Mouse (Mus musculus) G1E (cell line): ENCODE data around the gene Golga5. TPM values are rescaled to one million over a fixed set of nuclear protein-coding genes. Genes with fewer than 3 reads are reported as not detected.
"Not testable (repeated sequence)": the region's sequence is repeated elsewhere in the genome, so short reads cannot be mapped to it uniquely, and the experiment has no call there.

Experiments used
- ATAC-seq: 2 replicates; pipeline ENCODE4 v1.8.0; 2016; ENCODE audit warnings: mild to moderate bottlenecking; ENCODE audit not compliant: insufficient number of reproducible peaks, poor library complexity, low FRiP score, severe bottlenecking; ENCODE audit errors: extremely low read depth
- DNase-seq: peaks from one replicate; pipeline ENCODE4 v3.0.0; 2012; ENCODE audit warnings: low spot score
- H3K27me3 ChIP-seq: 2 replicates; pipeline ENCODE4 v1.6.1; 2012; ENCODE audit warnings: mild to moderate bottlenecking, low read length, inconsistent platforms; ENCODE audit not compliant: insufficient read depth
- H3K36me3 ChIP-seq: replicated peaks from 2 replicates; pipeline ENCODE3; 2012; ENCODE audit warnings: mild to moderate bottlenecking, inconsistent platforms
- H3K4me1 ChIP-seq: 2 replicates; pipeline ENCODE4 v1.6.1; 2012; ENCODE audit warnings: low read depth, low read length, inconsistent platforms, mixed read lengths; ENCODE audit not compliant: insufficient read depth
- H3K4me3 ChIP-seq: 2 replicates; pipeline ENCODE4 v1.5.1; 2012; ENCODE audit warnings: low read depth, mild to moderate bottlenecking, inconsistent platforms, low read length, moderate library complexity, mixed read lengths
- H3K9me3 ChIP-seq: replicated peaks from 2 replicates; pipeline ENCODE4 v1.6.1; 2012; ENCODE audit warnings: inconsistent platforms
- CTCF ChIP-seq: IDR thresholded peaks from 2 replicates; pipeline ENCODE4 v1.5.1; 2012; ENCODE audit warnings: low read depth, low read length, inconsistent platforms, mixed read lengths
- GATA1 ChIP-seq: IDR thresholded peaks from 2 replicates; pipeline ENCODE4 v1.6.1; 2012; ENCODE audit warnings: borderline replicate concordance, low read length, inconsistent platforms, mixed read lengths
- GATA2 ChIP-seq: IDR thresholded peaks from 2 replicates; pipeline ENCODE4 v1.6.1; 2012; ENCODE audit warnings: low read depth, low read length, inconsistent platforms, borderline replicate concordance
- POLR2AphosphoS5 ChIP-seq: IDR thresholded peaks from 2 replicates; pipeline ENCODE4 v1.6.1; 2012; ENCODE audit warnings: low read depth, low read length, inconsistent platforms; ENCODE audit not compliant: insufficient replicate concordance
- TAL1 ChIP-seq: conservative IDR thresholded peaks from 2 replicates; pipeline ENCODE4 v1.6.1; 2012; ENCODE audit warnings: low read depth, low read length, inconsistent platforms, mixed read lengths
- polyA plus RNA-seq: library from polyadenylated mRNA; stranded (reverse); fragments of >175 nt; gene quantifications from 2 replicates; pipeline ENCODE4 v1.2.3, GENCODE M21; 2012
- total RNA-seq, 2 experiments: library from RNA; stranded (forward) in 1 of 2; stranded (reverse) in 1 of 2; fragments of 200-1000 nt in 1 of 2; fragments of >200 nt in 1 of 2; fragmentation: Nextera tagmentation in 1 of 2; gene quantifications; 2 replicates each; pipeline ENCODE4 v1.2.3; 2014 to 2017

Gene Golga5
- total and polyA plus RNA-seq, 3 experiments = 10.1 to 86.3 (median 63.6) TPM

DNA sequence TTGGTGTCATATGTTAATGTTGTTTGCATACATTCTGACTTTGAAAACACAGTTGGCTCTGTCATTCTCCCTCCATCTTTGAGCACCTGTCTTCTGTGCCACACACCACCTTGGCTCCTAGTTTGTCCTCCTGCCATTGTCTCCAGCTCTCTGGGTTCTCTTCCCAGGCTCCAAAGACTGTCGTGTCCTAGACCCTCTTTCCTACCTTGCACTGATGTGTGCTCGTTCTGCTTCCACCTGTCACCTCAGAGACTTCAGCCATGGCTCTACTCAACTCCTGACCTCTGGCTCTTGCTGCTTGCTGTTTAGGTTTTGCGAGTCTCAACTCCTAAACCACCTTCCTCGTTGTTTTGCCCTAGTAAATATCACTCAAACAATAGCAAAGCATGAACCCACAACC lies 11.5 kb downstream of the Golga5 start:
- DNase-seq (no peak), ATAC-seq (no peak)
- TF ChIP-seq CTCF (no peak), TAL1 (no peak), GATA2 (no peak), GATA1 (no peak), POLR2AphosphoS5 (no peak)
- Histone ChIP-seq H3K27me3 (no peaks in the 10 kb centered on the region), H3K9me3 (no peaks in the 10 kb centered on the region), H3K4me1 (no peaks in the 10 kb centered on the region), H3K4me3 (no peak overlapping the region), H3K36me3 (peaks cover 82% of the 10 kb centered on the region)

DNA sequence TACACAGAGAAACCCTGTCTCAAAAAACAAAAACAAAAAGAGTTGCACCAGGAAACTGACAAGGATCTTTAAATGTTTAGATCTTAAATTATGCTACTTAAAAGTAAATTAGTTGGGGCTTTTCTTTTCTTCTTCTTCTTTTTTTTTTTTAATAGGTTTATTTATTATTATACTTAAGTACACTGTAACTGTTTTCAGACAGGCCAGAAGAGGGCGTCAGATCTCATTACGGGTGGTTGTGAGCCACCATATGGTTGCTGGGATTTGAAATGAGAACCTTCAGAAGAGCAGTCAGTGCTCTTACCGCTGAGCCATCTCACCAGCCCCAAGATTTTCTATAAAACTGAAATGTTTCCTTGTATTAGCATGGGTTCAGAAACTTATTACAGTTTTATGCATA lies 16.0 kb downstream of the Golga5 start:
- TF ChIP-seq GATA2 (no peak), POLR2AphosphoS5 (no peak), TAL1 (no peak), CTCF (no peak), GATA1 (no peak)
- no peaks in the 10 kb centered on the region for H3K27me3 ChIP-seq
- no peak for ATAC-seq
- H3K4me3 ChIP-seq = no peak overlapping the region
- no peak for DNase-seq
- peaks cover 89% of the 10 kb centered on the region for H3K36me3 ChIP-seq
- H3K4me1 ChIP-seq = no peaks in the 10 kb centered on the region
- no peaks in the 10 kb centered on the region for H3K9me3 ChIP-seq

DNA sequence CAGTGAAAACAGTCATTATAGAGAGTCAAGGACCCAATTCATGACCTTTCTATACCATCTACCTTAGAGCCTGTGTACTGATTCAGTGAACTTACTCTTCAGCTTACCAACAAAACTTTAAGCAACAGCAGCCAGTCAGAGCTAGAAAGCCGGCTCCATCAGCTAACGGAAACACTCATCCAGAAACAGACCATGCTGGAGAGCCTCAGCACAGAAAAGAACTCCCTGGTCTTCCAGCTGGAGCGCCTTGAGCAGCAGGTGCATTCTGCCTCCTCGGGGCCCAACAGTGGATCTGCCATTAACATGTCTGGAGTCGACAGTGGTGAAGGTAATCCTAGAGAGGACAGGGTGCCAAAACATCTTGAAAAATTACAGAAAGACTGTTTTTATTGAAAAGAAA lies 23.0 kb downstream of the Golga5 start:
- no peak for DNase-seq
- Histone ChIP-seq H3K4me1 (peaks cover 6% of the 10 kb centered on the region; the same call in 1 of the 2 replicates), H3K9me3 (no peaks in the 10 kb centered on the region), H3K27me3 (no peaks in the 10 kb centered on the region), H3K4me3 (no peak overlapping the region), H3K36me3 (peaks cover 86% of the 10 kb centered on the region)
- no peak for ATAC-seq
- TF ChIP-seq GATA1 (no peak), TAL1 (no peak), POLR2AphosphoS5 (no peak), CTCF (no peak), GATA2 (no peak)

DNA sequence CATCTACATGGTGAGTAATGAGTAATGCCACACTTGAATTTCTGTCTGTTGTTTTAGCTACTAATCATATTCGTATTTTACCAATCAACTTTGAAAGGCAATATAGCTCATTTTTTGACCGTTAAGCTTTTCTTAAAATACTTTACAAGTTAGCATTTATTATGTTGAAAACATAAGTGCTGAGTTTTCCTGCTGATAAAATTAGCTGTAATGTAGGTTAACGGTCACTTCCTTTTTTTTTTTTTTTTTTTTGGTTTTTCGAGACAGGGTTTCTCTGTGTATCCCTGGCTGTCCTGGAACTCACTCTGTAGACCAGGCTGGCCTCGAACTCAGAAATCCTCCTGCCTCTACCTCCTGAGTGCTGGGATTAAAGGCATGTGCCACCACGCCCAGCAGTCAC lies 26.8 kb downstream of the Golga5 start:
- peaks cover 81% of the 10 kb centered on the region for H3K36me3 ChIP-seq
- not testable (repeated sequence) for H3K4me3 ChIP-seq, H3K27me3 ChIP-seq, DNase-seq, ATAC-seq, H3K4me1 ChIP-seq, H3K9me3 ChIP-seq

DNA sequence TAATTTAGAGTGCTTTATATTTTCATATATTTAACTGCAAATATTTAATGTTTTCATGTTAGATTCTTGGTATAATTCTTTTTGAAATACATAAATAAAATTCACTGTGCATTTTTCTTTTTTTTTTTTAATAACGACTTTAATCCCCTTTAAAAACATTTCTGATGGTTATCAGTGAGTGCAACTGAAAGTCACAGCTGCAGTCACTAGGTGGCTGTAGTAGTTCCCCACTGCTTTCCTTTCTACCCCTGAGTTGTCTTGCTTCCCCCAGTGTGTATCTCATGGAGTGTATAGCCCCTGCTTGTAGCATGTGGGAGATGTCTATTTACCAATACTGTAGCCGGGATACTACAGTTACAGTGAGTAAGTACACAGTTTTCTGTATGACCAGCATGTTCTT lies 29.0 kb downstream of the Golga5 start:
- DNase-seq = no peak
- ATAC-seq = no peak
- H3K36me3 ChIP-seq = peaks cover 62% of the 10 kb centered on the region

DNA sequence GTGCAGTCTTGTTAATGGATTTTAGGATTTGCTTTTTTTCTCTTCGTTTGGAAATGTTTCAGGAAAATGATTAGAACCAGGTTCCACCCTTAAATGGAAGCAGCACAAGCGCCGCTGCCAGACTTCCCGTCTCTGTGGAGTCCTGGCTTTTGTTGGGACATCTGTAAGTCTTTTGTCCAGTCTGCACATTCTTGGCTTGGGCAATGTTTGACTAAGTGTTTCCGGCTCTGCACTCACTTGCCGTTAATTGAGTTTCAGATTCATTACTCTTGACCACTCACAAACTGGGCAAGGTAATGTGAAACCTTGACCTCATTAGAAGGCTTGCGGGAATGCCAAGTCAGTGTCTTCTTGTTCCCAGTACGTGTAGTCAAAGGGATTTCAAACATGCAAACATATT lies 29.8 kb downstream of the Golga5 start:
- no peaks in the 10 kb centered on the region for H3K27me3 ChIP-seq
- TF ChIP-seq TAL1 (no peak), POLR2AphosphoS5 (no peak), GATA1 (no peak), GATA2 (no peak), CTCF (no peak)
- peaks cover 6% of the 10 kb centered on the region; the same call in 1 of the 2 replicates for H3K4me1 ChIP-seq
- H3K9me3 ChIP-seq = no peaks in the 10 kb centered on the region
- DNase-seq (no peak), ATAC-seq (no peak)
- no peak overlapping the region for H3K4me3 ChIP-seq
- H3K36me3 ChIP-seq = peaks cover 53% of the 10 kb centered on the region

More for the DNA sequence above, 29.0 kb downstream of the Golga5 start:
- no peak for TF ChIP-seq POLR2AphosphoS5
- no peak for TF ChIP-seq CTCF
- no peak for TF ChIP-seq GATA2
- TF ChIP-seq TAL1 = no peak
- TF ChIP-seq GATA1 = no peak
- no peaks in the 10 kb centered on the region for H3K9me3 ChIP-seq
- H3K4me1 ChIP-seq = peaks cover 6% of the 10 kb centered on the region; the same call in 1 of the 2 replicates
- H3K27me3 ChIP-seq = no peaks in the 10 kb centered on the region
- no peak overlapping the region for H3K4me3 ChIP-seq

DNA sequence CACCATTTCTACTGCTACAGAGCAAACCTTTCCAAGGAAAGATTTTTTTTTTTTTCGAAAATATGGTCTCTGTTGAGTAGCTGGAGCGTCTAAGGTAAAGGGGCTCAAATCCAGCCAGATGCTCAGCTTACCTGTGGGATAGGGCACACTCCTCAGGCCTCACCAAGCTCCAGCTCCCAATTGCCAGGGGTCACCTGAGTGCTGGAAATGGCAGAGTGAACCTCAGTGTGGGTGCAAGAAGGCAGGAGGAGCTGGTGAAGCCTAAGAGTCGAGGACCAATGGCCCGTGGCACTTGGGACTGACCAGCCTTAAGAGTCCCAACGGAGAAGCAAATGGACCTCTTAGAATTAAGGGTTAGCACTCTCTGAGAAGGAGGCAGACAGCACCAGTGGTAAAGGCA lies 30.3 kb downstream of the Golga5 start:
- Histone ChIP-seq H3K36me3 (peaks cover 49% of the 10 kb centered on the region), H3K4me1 (peaks cover 6% of the 10 kb centered on the region; the same call in 1 of the 2 replicates), H3K27me3 (no peaks in the 10 kb centered on the region), H3K9me3 (no peaks in the 10 kb centered on the region), H3K4me3 (no peak overlapping the region)
- DNase-seq (no peak), ATAC-seq (no peak)
- no peak for TF ChIP-seq POLR2AphosphoS5
- TF ChIP-seq TAL1 = no peak
- no peak for TF ChIP-seq CTCF
- no peak for TF ChIP-seq GATA2
- no peak for TF ChIP-seq GATA1
